Mouse (Mus musculus): Measurements from ENCODE around the gene Ccdc174. TPM values are rescaled to one million over a fixed set of nuclear protein-coding genes. Genes with fewer than 3 reads are reported as not detected.

The Ccdc174 gene
- polyA plus RNA-seq, 1 experiment from 2014 or later: 32.6 TPM

DNA sequence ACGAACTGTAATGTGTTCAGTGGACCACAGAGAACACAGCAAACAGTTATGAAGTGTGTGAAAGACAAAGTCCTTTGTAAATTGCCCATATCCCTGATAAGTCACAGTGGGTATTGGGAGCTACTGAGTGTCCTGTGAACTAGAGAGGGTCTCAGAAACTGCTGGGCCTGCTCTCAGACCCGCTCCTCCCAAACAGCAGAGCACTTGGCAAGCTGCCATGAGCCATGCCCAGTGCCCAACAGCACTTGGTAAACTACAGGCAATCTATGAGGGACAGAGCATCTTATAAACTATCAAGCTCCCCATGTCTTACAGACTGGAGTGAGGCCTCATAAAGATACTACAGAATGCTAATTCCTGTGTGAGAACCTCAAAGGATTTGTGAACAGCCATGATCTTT is 70.6 kb downstream of the Ccdc174 start:
- WGBS: 68% methylated on average over 2 of the region's 2 CpGs
- H3K4me1 ChIP-seq (replicated peaks): no peaks in the 10 kb centered on the region
- H3K27ac ChIP-seq: no peak overlapping the region
- H3K4me2 ChIP-seq (replicated peaks): no peak overlapping the region
- H3K9me3 ChIP-seq: no peaks in the 10 kb centered on the region
- no peak overlapping the region for H3K9ac ChIP-seq
- H3K4me3 ChIP-seq (replicated peaks): no peak overlapping the region
- no peaks in the 10 kb centered on the region for H3K36me3 ChIP-seq
- no peak for ATAC-seq
- no peaks in the 10 kb centered on the region for H3K27me3 ChIP-seq (replicated peaks)

Other genes starting within 250 kb of the Ccdc174 start
- gene Slc6a6, start 194.0 kb upstream of the Ccdc174 start, polyA plus RNA-seq (2015; fragmentation: Nextera tagmentation; extraction: Ambion mirVana): 78.0 and 87.9 TPM in 2 replicates
- gene Grip2, start 50.8 kb upstream of the Ccdc174 start, polyA plus RNA-seq (2015; fragmentation: Nextera tagmentation; extraction: Ambion mirVana): 0.45 and 0.49 TPM in 2 replicates
- gene 4930590J08Rik, start 24.8 kb downstream of the Ccdc174 start, polyA plus RNA-seq (2015; fragmentation: Nextera tagmentation; extraction: Ambion mirVana): 0.09 and 0.13 TPM in 2 replicates
- 6.7 and 7.0 TPM in 2 replicates for gene Fgd5, start 100.8 kb downstream of the Ccdc174 start, polyA plus RNA-seq (2015; fragmentation: Nextera tagmentation; extraction: Ambion mirVana)
- gene Nr2c2, start 213.3 kb downstream of the Ccdc174 start, polyA plus RNA-seq (2015; fragmentation: Nextera tagmentation; extraction: Ambion mirVana): 18.3 and 19.3 TPM in 2 replicates